In genomic region chr13:23693856-23694440, GRCm38 (mm10) we compare ENCODE assay signal across 32 mouse cellular contexts. TPM values are rescaled to one million over a fixed set of nuclear protein-coding genes. Genes with fewer than 3 reads are reported as not detected.
DNase-seq lines count a peak whose midpoint lies in the region; ATAC-seq and TF ChIP-seq lines count a peak whose summit lies in the region.
"Had no signal": no experiment of that assay in that cellular context is flagged by ENCODE, and none has a peak within 500 bp of the region (broad histone marks: within the 10 kb centered on the region; RNA-seq: fewer than 3 reads in every experiment).

No protein-coding gene starts in this region.

- peaks cover 16% of the 10 kb centered on the region for H3K4me1 ChIP-seq in liver, adult 2 months (ENCODE audit: control insufficient read depth, insufficient read depth, low read length)
- H3K4me1 ChIP-seq in liver, embryonic 11.5 days (replicated peaks; ENCODE audit: control insufficient read depth, insufficient read depth, low read length), result peaks cover 14% of the 10 kb centered on the region
- no peaks in the 10 kb centered on the region for H3K4me1 ChIP-seq in cerebellum, adult 2 months (ENCODE audit: control insufficient read depth, insufficient read depth, low read length)

- H3K9me3 ChIP-seq in liver, embryonic 11.5 days (ENCODE audit: control insufficient read depth, low read length), result no peaks in the 10 kb centered on the region
- H3K9me3 ChIP-seq: embryonic facial prominence, embryonic 13.5 days; forebrain, embryonic 13.5 days; heart, embryonic 10.5 days; intestine, embryonic 15.5 days had no signal

- DNase-seq in liver, adult 2 months (ENCODE audit: extremely low read depth, low read depth, low spot score), result peak; percentile 54
- no peak for DNase-seq in liver, embryonic 11.5 days (ENCODE audit: low spot score)
- DNase-seq in kidney, adult 8-10 months, result peak; percentile 77 to 87
- DNase-seq in kidney, postnatal 10 days, result peak; percentile 51
- no peak for DNase-seq in thymus, postnatal 25 days
- DNase-seq in cerebellum, adult 2 months, result no peak
- DNase-seq in left cerebral cortex, postnatal 4 days, result no peak
- DNase-seq: adrenal gland, adult 8-10 months; cerebellum, adult 11-12 months; cerebellum, postnatal 25 days; lung, adult 18-20 months; lung, postnatal 14 days; midbrain, embryonic 14.5 days; thymus, postnatal 14 days had no signal

- no peak for TF ChIP-seq CTCF in liver, adult 2 months (IDR thresholded peaks at IDR 0.05; ENCODE audit: low read depth, low read length)
- TF ChIP-seq CTCF in cerebellum, adult 2 months (IDR thresholded peaks at IDR 0.05; ENCODE audit: borderline replicate concordance, insufficient read depth, low read depth, low read length), result no peak

- H3K4me2 ChIP-seq in liver, embryonic 11.5 days, result no peak overlapping the region
- H3K4me2 ChIP-seq: embryonic facial prominence, embryonic 13.5 days; forebrain, embryonic 13.5 days; intestine, embryonic 15.5 days had no signal

- peaks cover 12% of the 10 kb centered on the region for H3K79me2 ChIP-seq in liver, adult 2 months (ENCODE audit: control insufficient read depth, insufficient read depth, low read length)

- WGBS in liver, adult 2 months, result 51% methylated on average over 6 of the region's 6 CpGs
- WGBS in liver, embryonic 11.5 days, result 85% methylated on average over 6 of the region's 6 CpGs
- 85% methylated on average over 6 of the region's 6 CpGs for WGBS in cerebellum, adult 2 months

- H3K27me3 ChIP-seq in liver, adult 2 months (ENCODE audit: control insufficient read depth, insufficient read depth, low read length), result no peaks in the 10 kb centered on the region
- no peaks in the 10 kb centered on the region for H3K27me3 ChIP-seq in liver, embryonic 11.5 days (replicated peaks; ENCODE audit: control insufficient read depth, insufficient read depth, low read length)
- H3K27me3 ChIP-seq in cerebellum, adult 2 months (ENCODE audit: control insufficient read depth, insufficient read depth, low read length), result no peaks in the 10 kb centered on the region
- H3K27me3 ChIP-seq: embryonic facial prominence, embryonic 13.5 days; forebrain, embryonic 13.5 days; intestine, embryonic 15.5 days had no signal

- no peak for ATAC-seq in liver, embryonic 11.5 days (replicated peaks; ENCODE audit: low FRiP score)
- ATAC-seq: forebrain, embryonic 13.5 days; hindbrain, embryonic 16.5 days; intestine, embryonic 15.5 days had no signal

- H3K9ac ChIP-seq in liver, adult 2 months (ENCODE audit: low read depth, low read length), result no peak overlapping the region
- H3K9ac ChIP-seq in liver, embryonic 11.5 days (ENCODE audit: low read depth, low read length), result no peak overlapping the region
- H3K9ac ChIP-seq: embryonic facial prominence, embryonic 13.5 days; forebrain, embryonic 13.5 days; intestine, embryonic 15.5 days had no signal

- no peak overlapping the region for H3K4me3 ChIP-seq in liver, adult 2 months (ENCODE audit: insufficient read depth, low read depth, low read length)
- no peak overlapping the region for H3K4me3 ChIP-seq in liver, embryonic 11.5 days (ENCODE audit: low read depth, low read length)
- no peak overlapping the region for H3K4me3 ChIP-seq in cerebellum, adult 2 months (replicated peaks; ENCODE audit: insufficient read depth, low read depth, low read length)
- H3K4me3 ChIP-seq: embryonic facial prominence, embryonic 13.5 days; erythroblast, embryonic 14.5 days; forebrain, embryonic 13.5 days; heart, embryonic 10.5 days; intestine, embryonic 15.5 days; layer of hippocampus, adult 2 months had no signal

- intact Hi-C loops in left cerebral cortex, postnatal 4 days (cut with DNase I), result no loop called here

- H3K36me3 ChIP-seq in liver, adult 2 months (ENCODE audit: control insufficient read depth, insufficient read depth, low read length), result peaks cover 18% of the 10 kb centered on the region
- H3K36me3 ChIP-seq in liver, embryonic 11.5 days (ENCODE audit: control insufficient read depth, insufficient read depth, low read length), result no peaks in the 10 kb centered on the region
- H3K36me3 ChIP-seq: embryonic facial prominence, embryonic 13.5 days; heart, embryonic 10.5 days; intestine, embryonic 15.5 days had no signal

- no peak for TF ChIP-seq POLR2A in liver, adult 2 months (IDR thresholded peaks at IDR 0.05; ENCODE audit: extremely low read depth, insufficient read depth, low read length)
- no peak for TF ChIP-seq POLR2A in cerebellum, adult 2 months (IDR thresholded peaks at IDR 0.05; ENCODE audit: borderline replicate concordance, insufficient read depth, low read length)

- peak overlapping the region; percentile 51 for H3K27ac ChIP-seq in liver, adult 2 months (replicated peaks; ENCODE audit: insufficient read depth, low read depth, low read length)
- H3K27ac ChIP-seq in liver, embryonic 11.5 days (ENCODE audit: low read depth, low read length), result no peak overlapping the region
- no peak overlapping the region for H3K27ac ChIP-seq in cerebellum, adult 2 months (ENCODE audit: insufficient read depth, low read length)
- H3K27ac ChIP-seq: embryonic facial prominence, embryonic 13.5 days; forebrain, embryonic 13.5 days; heart, embryonic 10.5 days; intestine, embryonic 15.5 days; layer of hippocampus, adult 2 months had no signal

RNA-seq across cellular contexts. Expression of gene Hist1h1t, which starts 1.7 kb away (rescaled TPM):
- total RNA-seq in liver, adult 2 months (2014; rRNA removed), result not detected in 2 replicates
- not detected in 2 replicates for polyA plus RNA-seq in liver, adult 2 months (2012; rRNA removed)
- polyA plus RNA-seq in liver, embryonic 11.5 days (2014; fragmentation: Nextera tagmentation; extraction: Ambion mirVana), result not detected in 2 replicates
- not detected in 2 replicates for polyA plus RNA-seq in cerebellum, adult 2 months (2012; rRNA removed)
- not detected for total RNA-seq in left cerebral cortex, postnatal 4 days (2021)
- total RNA-seq: gastrocnemius, adult 8-10 months; hematopoietic stem cell, adult 5-6 weeks; layer of hippocampus, adult 2 months; layer of hippocampus, postnatal 25 days; left cerebral cortex, postnatal 10 days had no signal
- polyA plus RNA-seq: C2C12; embryonic facial prominence, embryonic 13.5 days; forebrain, embryonic 13.5 days; frontal cortex, adult 2 months; gonadal fat pad, adult 2 months; heart, embryonic 16.5 days; hindbrain, embryonic 16.5 days; intestine, embryonic 15.5 days; midbrain, embryonic 14.5 days; neural tube, embryonic 11.5 days; stomach, embryonic 14.5 days had no signal

RNA-seq across cellular contexts. Expression of gene Hist1h4c, which starts 4.3 kb away (rescaled TPM):
- 190 and 256 TPM in 2 replicates for total RNA-seq in liver, adult 2 months (2014; rRNA removed)
- 0.95 and 3.1 TPM in 2 replicates for polyA plus RNA-seq in liver, adult 2 months (2012; rRNA removed)
- polyA plus RNA-seq in liver, embryonic 11.5 days (2014; fragmentation: Nextera tagmentation; extraction: Ambion mirVana), result 5.1 and 5.2 TPM in 2 replicates
- polyA plus RNA-seq in cerebellum, adult 2 months (2012; rRNA removed), result 5.8 and 9.1 TPM in 2 replicates
- total RNA-seq in left cerebral cortex, postnatal 4 days (2021), result 100 to 1,000 TPM; 109 to 126 TPM

RNA-seq across cellular contexts. Expression of gene Hist1h2bc, which starts 9.9 kb away (rescaled TPM):
- total RNA-seq in liver, adult 2 months (2014; rRNA removed), result 228 and 265 TPM in 2 replicates
- polyA plus RNA-seq in liver, adult 2 months (2012; rRNA removed), result 312 and 443 TPM in 2 replicates
- polyA plus RNA-seq in liver, embryonic 11.5 days (2014; fragmentation: Nextera tagmentation; extraction: Ambion mirVana), result 31.9 and 35.7 TPM in 2 replicates
- polyA plus RNA-seq in cerebellum, adult 2 months (2012; rRNA removed), result 109 and 119 TPM in 2 replicates
- 10 to 100 TPM; 16.7 to 17.0 TPM for total RNA-seq in left cerebral cortex, postnatal 4 days (2021)

RNA-seq across cellular contexts. Expression of gene Hist1h2ac, which starts 10.2 kb away (rescaled TPM):
- 4.9 and 6.2 TPM in 2 replicates for total RNA-seq in liver, adult 2 months (2014; rRNA removed)
- 0.12 and 0.22 TPM in 2 replicates for polyA plus RNA-seq in liver, adult 2 months (2012; rRNA removed)
- polyA plus RNA-seq in liver, embryonic 11.5 days (2014; fragmentation: Nextera tagmentation; extraction: Ambion mirVana), result 0.79 and 1.5 TPM in 2 replicates
- polyA plus RNA-seq in cerebellum, adult 2 months (2012; rRNA removed), result 0.85 and 1.1 TPM in 2 replicates
- 1 to 10 TPM; 4.8 to 5.4 TPM for total RNA-seq in left cerebral cortex, postnatal 4 days (2021)

RNA-seq across cellular contexts. Expression of gene Hfe, which starts 16.7 kb away (rescaled TPM):
- 30.4 and 35.3 TPM in 2 replicates for total RNA-seq in liver, adult 2 months (2014; rRNA removed)
- 32.6 and 40.9 TPM in 2 replicates for polyA plus RNA-seq in liver, adult 2 months (2012; rRNA removed)
- 6.1 and 7.2 TPM in 2 replicates for polyA plus RNA-seq in liver, embryonic 11.5 days (2014; fragmentation: Nextera tagmentation; extraction: Ambion mirVana)
- 6.2 and 7.1 TPM in 2 replicates for polyA plus RNA-seq in cerebellum, adult 2 months (2012; rRNA removed)
- total RNA-seq in left cerebral cortex, postnatal 4 days (2021), result 1 to 10 TPM; 1.7 to 2.3 TPM
- total RNA-seq: MEL had no signal

Comparison
In these comparisons a context has a peak if more than half of its experiments do, and no peak if none do; other contexts are left out.
1. DNase-seq: peak in liver, adult 2 months (single experiment), kidney, adult 8-10 months (2 of 2) and kidney, postnatal 10 days (single experiment); none in liver, embryonic 11.5 days (single experiment), thymus, postnatal 25 days (single experiment), cerebellum, adult 2 months (0 of 2) and left cerebral cortex, postnatal 4 days (single experiment).